Mouse (Mus musculus) left cerebral cortex, adult 18-20 months (tissue): ENCODE measurements around the gene Tnmd. TPM values are rescaled to one million over a fixed set of nuclear protein-coding genes. Genes with fewer than 3 reads are reported as not detected.

Experiments
- DNase-seq, 2 experiments: peaks; one replicate each; pipeline ENCODE4 v3.0.0; 2021 to 2022; ENCODE audit warnings: low spot score in 2 of 2, mixed read lengths in 1 of 2
- long read RNA-seq, 2 experiments: library from polyadenylated mRNA; stranded (forward); transcript quantifications; one replicate each; pipeline ENCODE4 v2.0.0; 2021
- total RNA-seq, 2 experiments: library from RNA; stranded (reverse); gene quantifications; 2 replicates each; pipeline ENCODE4 v1.2.3; 2021

Tnmd gene
- under 1 TPM in 1 of 2 experiments, not detected in 1; 0.28 TPM for total RNA-seq
- long read RNA-seq, experiment 1 = 0 reads
- long read RNA-seq, experiment 2 = 0 reads

DNA sequence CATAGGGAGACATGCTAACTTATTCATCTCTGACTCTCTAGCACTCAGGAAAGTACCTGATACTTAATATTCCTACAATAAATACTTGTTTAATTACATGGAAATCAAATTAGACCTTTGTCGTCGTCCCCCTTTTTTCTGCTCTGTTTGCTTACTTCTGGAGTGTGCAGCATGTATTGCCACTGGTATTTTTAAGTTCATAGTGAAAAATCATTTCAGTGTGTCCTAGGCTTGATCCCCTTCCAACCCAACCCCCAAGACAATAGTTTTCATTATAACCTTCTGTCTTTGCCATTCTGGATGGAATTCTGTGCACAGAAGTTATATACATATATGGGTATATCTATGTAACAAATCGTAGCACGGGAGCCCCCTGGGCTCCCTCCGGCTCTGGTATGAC is at the start of gene Tnmd:
Gene Tnmd (plus strand): TSS at position 301 of the 400 bp plus-strand sequence.
- no peak for DNase-seq

DNA sequence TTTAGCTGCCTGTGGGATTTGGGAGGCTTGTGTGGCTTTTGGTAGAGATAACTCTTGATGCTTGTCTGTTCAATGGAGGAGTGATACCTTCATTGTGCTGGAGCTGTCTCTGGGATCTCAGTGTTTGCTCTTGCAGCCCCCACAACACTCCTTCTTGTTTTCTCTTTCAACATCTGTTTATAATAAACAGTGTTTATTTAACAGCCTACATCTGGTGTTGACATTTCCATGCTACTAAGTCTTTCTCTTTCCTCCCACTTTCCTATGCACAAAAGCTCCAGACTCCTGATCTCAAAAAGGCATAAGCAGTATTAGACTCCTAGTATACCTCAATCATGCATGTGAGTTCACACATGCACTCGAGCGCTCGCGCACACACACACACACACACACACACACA is 2.9 kb downstream of the Tnmd start:
- no peak for DNase-seq

- no peak for DNase-seq
Observed at GRCm38 (mm10) chrX:133869743-133870142, 19.0 kb downstream of the Tnmd start.

GRCm38 (mm10) chrX:133887308-133887707 is 36.5 kb downstream of the Tnmd start:
- no peak for DNase-seq

DNA sequence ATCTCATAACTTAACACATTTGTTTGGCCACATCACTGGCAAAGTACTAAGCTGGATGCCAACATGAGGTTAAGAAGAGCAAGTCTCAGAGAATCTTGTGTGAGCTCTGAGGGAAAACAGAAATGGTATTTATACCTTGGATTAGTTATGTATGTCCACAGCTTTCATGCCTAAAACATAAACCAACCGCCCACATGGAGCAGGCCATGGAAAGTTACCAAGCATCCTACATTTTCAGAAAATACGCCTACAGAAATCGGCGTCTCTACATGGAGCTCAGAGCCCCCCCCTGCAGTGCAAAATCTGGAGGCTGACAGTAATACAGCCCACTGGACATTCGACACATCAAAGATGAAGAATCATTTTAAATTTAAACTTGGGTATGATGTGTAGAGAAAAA is 37.3 kb downstream of the Tnmd start:
- DNase-seq = peak; percentile 2 to 9

DNA sequence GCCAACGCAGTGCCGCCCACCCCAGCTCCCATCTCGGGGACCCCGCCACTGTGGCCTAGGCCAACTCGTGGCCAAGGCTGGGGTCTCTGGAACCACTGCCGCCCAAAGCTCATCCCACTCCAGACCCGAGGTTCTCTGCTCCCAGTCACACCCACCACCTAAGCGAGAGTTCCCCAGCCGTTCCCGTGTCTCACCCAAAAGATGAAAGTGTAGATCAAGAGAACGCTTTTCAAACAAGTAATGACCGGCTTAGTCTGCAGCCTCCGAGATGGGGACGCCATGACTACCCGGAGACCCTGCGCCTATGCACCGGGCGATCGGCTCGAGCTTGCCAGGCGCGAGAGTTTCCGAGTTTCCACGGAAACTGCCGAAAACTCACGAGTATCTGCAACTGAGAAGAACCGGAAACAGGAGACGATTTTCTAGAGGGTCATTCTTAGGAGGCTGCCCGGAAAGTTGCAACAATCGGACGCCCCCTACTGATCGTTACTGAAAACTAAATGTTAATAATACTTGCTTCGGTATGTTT is 47.3 kb downstream of the Tnmd start, which contains the start of gene Tspan6:
Gene Tspan6 (minus strand): TSS at position 416 of the 529 bp plus-strand sequence.
- DNase-seq = peak; percentile 79 to 81

DNA sequence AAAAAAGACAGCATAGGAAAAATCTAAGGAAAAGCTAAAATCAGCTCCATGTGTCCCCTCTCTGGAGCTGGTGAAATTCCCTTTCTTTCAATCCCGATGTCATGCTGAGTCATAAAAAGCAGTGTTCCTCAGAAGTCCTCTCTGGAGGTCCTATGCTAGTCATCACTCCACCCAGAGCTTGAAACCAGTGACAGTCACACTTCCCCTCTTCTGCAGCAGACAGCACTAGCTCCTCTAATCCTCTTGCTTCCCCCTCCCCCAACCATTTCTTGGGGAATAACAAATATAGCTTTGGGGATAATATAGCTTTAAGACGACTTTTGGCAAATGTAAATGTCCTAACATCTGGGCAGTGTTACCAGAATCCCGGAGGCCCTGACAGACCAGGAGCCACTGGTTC is 57.5 kb downstream of the Tnmd start, which contains the start of gene Srpx2:
Gene Srpx2 (plus strand): TSS at position 166 of the 400 bp plus-strand sequence.
- DNase-seq = no peak

DNA sequence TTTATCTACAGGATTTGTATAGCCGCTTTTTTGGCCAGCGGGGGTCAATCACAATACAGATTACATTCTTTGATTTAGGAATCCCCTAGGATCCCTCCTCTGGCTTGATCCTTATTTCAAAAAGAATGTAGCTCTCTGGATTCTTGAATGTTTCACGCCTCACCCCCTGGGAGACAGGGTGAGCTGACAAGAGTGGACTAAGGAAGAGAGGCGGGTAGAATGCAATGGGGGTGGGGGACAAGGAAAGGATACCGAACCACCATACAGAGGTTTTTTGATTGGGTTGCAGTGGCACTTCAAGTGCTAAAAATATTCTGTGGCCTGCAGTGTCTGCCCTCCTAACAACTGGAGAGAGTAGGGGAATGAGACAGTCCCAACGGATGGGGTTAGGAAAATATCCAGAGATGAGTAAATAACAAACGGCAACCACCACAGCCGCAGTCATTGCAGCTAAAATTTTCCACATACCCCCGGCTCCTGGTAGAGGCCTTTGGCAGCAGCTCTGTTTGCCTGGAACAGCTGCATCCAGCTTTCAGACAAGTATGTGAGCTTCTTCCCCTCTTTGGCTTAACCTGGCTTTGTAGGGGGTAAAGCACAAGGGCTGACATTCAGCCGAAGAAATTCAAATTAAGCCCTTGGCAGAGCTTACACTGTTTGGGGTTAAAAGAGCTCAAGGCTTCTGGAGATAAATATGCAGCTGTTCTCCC is 60.8 kb downstream of the Tnmd start:
- no peak for DNase-seq

DNA sequence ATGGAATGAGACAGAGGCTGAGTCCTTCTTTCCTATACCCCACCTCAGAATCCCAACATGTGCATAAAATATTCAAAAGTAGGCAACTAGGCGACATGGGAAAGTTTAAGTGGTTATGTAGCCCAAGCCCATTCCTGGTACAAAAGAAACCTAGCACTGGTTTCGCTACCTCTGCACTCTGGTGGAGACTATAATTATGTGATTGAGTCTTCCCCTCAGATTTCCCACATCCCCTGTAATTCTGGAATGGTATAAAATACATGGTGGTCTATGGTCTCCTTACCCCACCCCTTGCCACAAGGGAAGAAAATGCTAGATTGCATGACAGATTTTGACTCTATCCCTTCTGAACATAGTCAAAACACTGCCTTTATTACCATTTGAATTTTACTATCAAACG is 62.2 kb downstream of the Tnmd start:
- no peak for DNase-seq

GRCm38 (mm10) chrX:133914219-133914618 is 63.4 kb downstream of the Tnmd start:
- DNase-seq = no peak

Other genes starting within 250 kb of the Tnmd start
- 10 to 100 TPM; 30.9 to 37.3 TPM for gene Pcdh19, start 162.0 kb upstream of the Tnmd start, total RNA-seq
- 10 to 100 TPM; 13.0 to 14.1 TPM for gene Tspan6, start 47.4 kb downstream of the Tnmd start, total RNA-seq
- 1 to 10 TPM; 1.1 to 1.4 TPM for gene Srpx2, start 57.4 kb downstream of the Tnmd start, total RNA-seq
- gene Sytl4, start 130.8 kb downstream of the Tnmd start, total RNA-seq = under 1 TPM; 0.30 to 0.37 TPM
- 100 to 1,000 TPM; 126 to 127 TPM for gene Cstf2, start 208.2 kb downstream of the Tnmd start, total RNA-seq